Mouse (Mus musculus) hindbrain, embryonic 14.5 days (tissue): ENCODE results near the gene Zgrf1. TPM values are rescaled to one million over a fixed set of nuclear protein-coding genes. Genes with fewer than 3 reads are reported as not detected.

Experiments used
- ATAC-seq: fragments of 200-750 bp; cut with Nextera tagmentation; 2 replicates; pipeline ENCODE4 v1.8.0; 2017; ENCODE audit warnings: moderate number of reproducible peaks, mild to moderate bottlenecking, moderate TSS enrichment, moderate library complexity; ENCODE audit not compliant: low FRiP score
- DNase-seq: peaks from one replicate; pipeline ENCODE4 v3.0.0-alpha.2; 2015; ENCODE audit warnings: low spot score
- H3K27ac ChIP-seq: fragments of 300-500 bp; sonication (generic); 2 replicates; pipeline ENCODE4 v1.5.1; 2014; ENCODE audit warnings: mild to moderate bottlenecking, moderate library complexity
- H3K27me3 ChIP-seq: fragments of 300-500 bp; sonication (generic); 2 replicates; pipeline ENCODE4 v1.6.1; 2014; ENCODE audit warnings: mild to moderate bottlenecking, low read length, mixed read lengths; ENCODE audit not compliant: control insufficient read depth, insufficient read depth
- H3K36me3 ChIP-seq: fragments of 300-500 bp; sonication (generic); replicated peaks from 2 replicates; pipeline ENCODE4 v1.6.1; 2014; ENCODE audit not compliant: control insufficient read depth, insufficient read depth
- H3K4me1 ChIP-seq: fragments of 300-500 bp; sonication (generic); replicated peaks from 2 replicates; pipeline ENCODE4 v1.6.1; 2014; ENCODE audit warnings: antibody characterized with exemption, low read length, mixed read lengths; ENCODE audit not compliant: control insufficient read depth, insufficient read depth
- H3K4me2 ChIP-seq: fragments of 300-500 bp; sonication (generic); replicated peaks from 2 replicates; pipeline ENCODE4 v1.6.1; 2014; ENCODE audit warnings: mild to moderate bottlenecking, moderate library complexity
- H3K4me3 ChIP-seq: fragments of 300-500 bp; sonication (generic); replicated peaks from 2 replicates; pipeline ENCODE4 v1.5.1; 2014; ENCODE audit warnings: mild to moderate bottlenecking, low read length
- H3K9ac ChIP-seq: fragments of 300-500 bp; sonication (generic); 2 replicates; pipeline ENCODE4 v1.6.1; 2014
- H3K9me3 ChIP-seq: fragments of 300-500 bp; sonication (generic); 2 replicates; pipeline ENCODE4 v1.6.1; 2016; ENCODE audit warnings: low read length; ENCODE audit not compliant: control insufficient read depth
- WGBS: fragments of 180-500 bp; shearing (Covaris S2); extraction: QIAGEN DNeasy Blood & Tissue Kit; methylation state at CpG from one replicate; pipeline ENCODE4 v1.1.7; 2014; 5-methylcytosine and 5-hydroxymethylcytosine counted together
- polyA plus RNA-seq: library from polyadenylated mRNA; unstranded; fragments of >200 nt; fragmentation: Nextera tagmentation; extraction: Ambion mirVana; gene quantifications from 2 replicates; pipeline ENCODE4 v1.2.1, GENCODE M21; 2014

The Zgrf1 gene
- polyA plus RNA-seq, 1 experiment from 2014 or later: 2.6 TPM

- ATAC-seq (no peak), DNase-seq (no peak)
- no peaks in the 10 kb centered on the region for H3K4me1 ChIP-seq
- H3K27me3 ChIP-seq: no peaks in the 10 kb centered on the region
- no peak overlapping the region for H3K4me2 ChIP-seq
- H3K4me3 ChIP-seq: no peak overlapping the region
- no peak overlapping the region for H3K27ac ChIP-seq
- 79% methylated on average over 8 of the region's 8 CpGs for WGBS
- H3K36me3 ChIP-seq: no peaks in the 10 kb centered on the region
- no peaks in the 10 kb centered on the region for H3K9me3 ChIP-seq
- H3K9ac ChIP-seq: no peak overlapping the region
Observed at GRCm38 (mm10) chr3:127525188-127525819, 28.0 kb upstream of the Zgrf1 start.

GRCm38 (mm10) chr3:127527465-127528034 lies 25.7 kb upstream of the Zgrf1 start:
- Histone ChIP-seq H3K4me1 (no peaks in the 10 kb centered on the region), H3K27ac (no peak overlapping the region), H3K36me3 (no peaks in the 10 kb centered on the region), H3K4me3 (no peak overlapping the region), H3K9me3 (no peaks in the 10 kb centered on the region), H3K27me3 (no peaks in the 10 kb centered on the region), H3K9ac (no peak overlapping the region), H3K4me2 (no peak overlapping the region)
- 73% methylated on average over 5 of the region's 5 CpGs for WGBS
- ATAC-seq: no peak
- DNase-seq: no peak

GRCm38 (mm10) chr3:127529210-127529609 lies 24.1 kb upstream of the Zgrf1 start:
- no peaks in the 10 kb centered on the region for H3K36me3 ChIP-seq
- no peak for ATAC-seq
- WGBS: 87% methylated on average over 3 of the region's 3 CpGs

GRCm38 (mm10) chr3:127529824-127530223 lies 23.5 kb upstream of the Zgrf1 start:
- 84% methylated on average over 4 of the region's 4 CpGs for WGBS

More at GRCm38 (mm10) chr3:127529210-127529609, 24.1 kb upstream of the Zgrf1 start:
- Histone ChIP-seq H3K4me1 (no peaks in the 10 kb centered on the region), H3K9ac (no peak overlapping the region), H3K9me3 (no peaks in the 10 kb centered on the region), H3K27ac (no peak overlapping the region), H3K4me2 (no peak overlapping the region), H3K4me3 (no peak overlapping the region), H3K27me3 (no peaks in the 10 kb centered on the region)
- no peak for DNase-seq

GRCm38 (mm10) chr3:127530293-127530692 lies 23.0 kb upstream of the Zgrf1 start:
- ATAC-seq (no peak), DNase-seq (no peak)
- H3K4me2 ChIP-seq: no peak overlapping the region
- 4% methylated on average over 4 of the region's 4 CpGs for WGBS
- H3K36me3 ChIP-seq: no peaks in the 10 kb centered on the region
- no peak overlapping the region for H3K4me3 ChIP-seq
- H3K9me3 ChIP-seq: no peaks in the 10 kb centered on the region
- H3K4me1 ChIP-seq: no peaks in the 10 kb centered on the region
- H3K9ac ChIP-seq: no peak overlapping the region
- no peaks in the 10 kb centered on the region for H3K27me3 ChIP-seq
- H3K27ac ChIP-seq: no peak overlapping the region

More at GRCm38 (mm10) chr3:127529824-127530223, 23.5 kb upstream of the Zgrf1 start:
- H3K4me1 ChIP-seq: no peaks in the 10 kb centered on the region
- DNase-seq: no peak
- H3K4me2 ChIP-seq: no peak overlapping the region
- no peak for ATAC-seq
- H3K9ac ChIP-seq: no peak overlapping the region
- H3K9me3 ChIP-seq: no peaks in the 10 kb centered on the region
- H3K27ac ChIP-seq: no peak overlapping the region
- H3K27me3 ChIP-seq: no peaks in the 10 kb centered on the region
- no peaks in the 10 kb centered on the region for H3K36me3 ChIP-seq
- no peak overlapping the region for H3K4me3 ChIP-seq

GRCm38 (mm10) chr3:127539193-127539592 lies 14.1 kb upstream of the Zgrf1 start:
- H3K27me3 ChIP-seq: no peaks in the 10 kb centered on the region
- ATAC-seq (no peak), DNase-seq (no peak)
- H3K4me3 ChIP-seq: no peak overlapping the region
- H3K4me2 ChIP-seq: no peak overlapping the region
- H3K4me1 ChIP-seq: no peaks in the 10 kb centered on the region
- H3K9me3 ChIP-seq: no peaks in the 10 kb centered on the region
- no peak overlapping the region for H3K27ac ChIP-seq
- 79% methylated on average over 6 of the region's 6 CpGs for WGBS
- peaks cover 33% of the 10 kb centered on the region for H3K36me3 ChIP-seq
- H3K9ac ChIP-seq: no peak overlapping the region

GRCm38 (mm10) chr3:127543976-127544375 lies 9.3 kb upstream of the Zgrf1 start:
- no peak for ATAC-seq
- Histone ChIP-seq H3K9me3 (no peaks in the 10 kb centered on the region), H3K4me3 (no peak overlapping the region), H3K27ac (no peak overlapping the region), H3K27me3 (no peaks in the 10 kb centered on the region), H3K4me1 (no peaks in the 10 kb centered on the region), H3K36me3 (peaks cover 56% of the 10 kb centered on the region), H3K9ac (no peak overlapping the region), H3K4me2 (no peak overlapping the region)
- no peak for DNase-seq
- WGBS: 77% methylated on average over 4 of the region's 4 CpGs

GRCm38 (mm10) chr3:127544610-127545121 lies 8.6 kb upstream of the Zgrf1 start:
- Histone ChIP-seq H3K36me3 (peaks cover 56% of the 10 kb centered on the region), H3K4me1 (no peaks in the 10 kb centered on the region), H3K4me2 (no peak overlapping the region), H3K9me3 (no peaks in the 10 kb centered on the region), H3K27me3 (no peaks in the 10 kb centered on the region), H3K9ac (no peak overlapping the region), H3K4me3 (no peak overlapping the region), H3K27ac (no peak overlapping the region)
- ATAC-seq: no peak
- no peak for DNase-seq
- WGBS: 24% methylated on average over 5 of the region's 5 CpGs

- DNase-seq (no peak), ATAC-seq (no peak)
- peaks cover 39% of the 10 kb centered on the region for H3K36me3 ChIP-seq
- no peak overlapping the region for H3K4me2 ChIP-seq
- no peaks in the 10 kb centered on the region for H3K9me3 ChIP-seq
- H3K4me3 ChIP-seq: no peak overlapping the region
- WGBS: 33% methylated on average over 5 of the region's 5 CpGs
- no peak overlapping the region for H3K9ac ChIP-seq
- H3K27me3 ChIP-seq: no peaks in the 10 kb centered on the region
- no peak overlapping the region for H3K27ac ChIP-seq
- H3K4me1 ChIP-seq: 0 out of 2 replicates have a peak, but pooled peaks cover 2% of the 10 kb centered on the region
Observed at GRCm38 (mm10) chr3:127547882-127548281, 5.4 kb upstream of the Zgrf1 start.
